Mouse (Mus musculus) erythroblast, embryonic 14.5 days (primary cell): ENCODE measurements around the gene Gm38431. TPM values are rescaled to one million over a fixed set of nuclear protein-coding genes. Genes with fewer than 3 reads are reported as not detected.

ENCODE experiments used
- H3K27me3 ChIP-seq: 2 replicates; pipeline ENCODE4 v1.6.1; 2012; ENCODE audit warnings: inconsistent platforms; ENCODE audit not compliant: control insufficient read depth
- H3K36me3 ChIP-seq: 2 replicates; pipeline ENCODE4 v1.6.1; 2012; ENCODE audit warnings: mild to moderate bottlenecking, inconsistent platforms; ENCODE audit not compliant: control insufficient read depth
- H3K4me1 ChIP-seq: 2 replicates; pipeline ENCODE4 v1.6.1; 2012; ENCODE audit warnings: inconsistent platforms; ENCODE audit not compliant: control insufficient read depth
- H3K4me3 ChIP-seq: replicated peaks from 2 replicates; pipeline ENCODE3; 2012; ENCODE audit warnings: moderate library complexity, mild to moderate bottlenecking, inconsistent platforms
- H3K9me3 ChIP-seq: 2 replicates; pipeline ENCODE4 v1.6.1; 2012; ENCODE audit warnings: low read length, inconsistent platforms, mixed read lengths; ENCODE audit not compliant: control insufficient read depth
- GATA1 ChIP-seq: IDR thresholded peaks from 2 replicates; pipeline ENCODE4 v1.6.1; 2012; ENCODE audit warnings: low read length, inconsistent platforms, mixed read lengths
- TAL1 ChIP-seq: IDR thresholded peaks from 3 replicates; pipeline ENCODE4 v1.6.1; 2012; ENCODE audit warnings: low read length, inconsistent platforms, mixed read lengths
- polyA plus RNA-seq: library from polyadenylated mRNA; stranded (reverse); fragments of >175 nt; gene quantifications from 2 replicates; pipeline ENCODE4 v1.2.3, GENCODE M21; 2012

Gene Gm38431
- polyA plus RNA-seq, 1 experiment, result 11.6 TPM

DNA sequence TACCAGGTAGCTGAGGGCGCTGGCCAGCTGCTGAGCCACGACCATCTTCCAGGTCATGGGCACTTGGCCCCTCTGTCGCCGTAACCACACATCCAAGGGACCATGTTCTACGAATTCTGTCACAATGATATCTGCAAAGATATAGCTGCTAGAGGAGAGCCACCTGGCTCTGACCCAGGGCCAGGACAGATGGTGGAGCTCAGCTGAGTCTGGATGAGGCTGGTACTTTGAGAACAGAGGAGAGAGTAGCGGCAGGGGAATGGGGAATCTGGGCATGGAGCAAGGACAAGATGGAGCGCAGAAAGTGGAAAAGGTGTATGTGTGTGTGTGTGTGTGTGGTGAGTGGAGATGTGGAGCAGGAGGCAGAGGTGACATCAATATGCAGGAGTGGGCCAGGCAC is 22.4 kb upstream of the Gm38431 start:
- H3K27me3 ChIP-seq, result no peaks in the 10 kb centered on the region
- no peaks in the 10 kb centered on the region for H3K9me3 ChIP-seq
- peaks cover 3% of the 10 kb centered on the region; the same call in 1 of the 2 replicates for H3K4me1 ChIP-seq
- peaks cover 19% of the 10 kb centered on the region for H3K36me3 ChIP-seq
- TF ChIP-seq TAL1 (no peak), GATA1 (no peak)
- H3K4me3 ChIP-seq, result no peak overlapping the region

DNA sequence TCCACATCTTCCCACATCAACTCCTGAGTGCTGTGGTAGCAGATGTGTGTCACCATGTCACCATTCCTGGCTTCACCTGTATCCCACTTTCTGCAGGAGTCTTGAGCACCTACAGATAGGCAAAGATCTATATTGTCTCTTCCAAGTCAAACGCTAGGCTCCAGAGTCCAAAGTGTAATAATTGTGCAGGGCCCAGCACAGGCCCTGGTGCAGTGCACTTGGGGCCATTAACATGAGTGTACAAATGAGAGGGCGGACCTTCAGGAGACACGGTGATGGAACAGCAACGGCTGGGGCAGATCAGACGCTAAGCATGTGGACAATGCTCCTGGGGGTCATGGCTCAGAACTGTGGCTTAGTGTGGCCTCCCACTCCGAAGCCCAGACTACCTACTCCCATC is 22.0 kb upstream of the Gm38431 start:
- Histone ChIP-seq H3K9me3 (no peaks in the 10 kb centered on the region), H3K27me3 (no peaks in the 10 kb centered on the region), H3K4me1 (peaks cover 7% of the 10 kb centered on the region), H3K4me3 (no peak overlapping the region), H3K36me3 (peaks cover 23% of the 10 kb centered on the region)
- TF ChIP-seq TAL1 (no peak), GATA1 (no peak)

DNA sequence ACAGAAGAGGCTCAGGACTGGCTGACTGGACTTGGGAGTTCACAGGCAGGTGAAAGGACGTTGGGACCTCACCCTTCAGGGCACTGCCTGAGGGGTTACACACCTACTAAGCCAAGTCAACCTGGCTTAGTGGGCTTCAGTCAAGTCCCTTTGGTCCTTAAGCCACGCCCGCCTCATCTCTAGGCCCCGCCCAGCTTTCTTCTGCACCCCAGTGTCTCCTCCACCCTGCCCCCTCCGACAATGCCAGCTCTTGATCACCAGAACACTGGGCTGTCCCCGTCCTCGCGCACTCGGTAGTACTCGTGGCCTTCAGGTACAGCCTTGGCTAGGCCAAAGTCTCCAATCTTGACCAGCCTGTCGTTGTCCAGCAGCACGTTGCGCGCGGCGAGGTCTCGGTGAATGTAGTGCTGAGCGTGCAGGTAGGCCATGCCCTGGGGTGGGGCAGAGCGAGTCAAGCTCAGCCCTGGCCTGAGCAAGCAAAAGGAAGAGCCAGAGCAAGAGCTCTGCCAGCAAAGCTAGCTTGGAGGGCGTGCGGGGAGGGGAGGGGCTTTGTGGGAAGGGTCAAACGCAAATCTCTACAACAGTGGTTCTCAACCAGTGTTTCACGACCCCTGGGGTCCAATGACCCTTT is 15.9 kb upstream of the Gm38431 start:
- H3K36me3 ChIP-seq, result peaks cover 45% of the 10 kb centered on the region
- H3K27me3 ChIP-seq, result no peaks in the 10 kb centered on the region
- no peak overlapping the region for H3K4me3 ChIP-seq
- no peaks in the 10 kb centered on the region for H3K9me3 ChIP-seq
- TF ChIP-seq GATA1 (no peak), TAL1 (no peak)
- H3K4me1 ChIP-seq, result peaks cover 54% of the 10 kb centered on the region

DNA sequence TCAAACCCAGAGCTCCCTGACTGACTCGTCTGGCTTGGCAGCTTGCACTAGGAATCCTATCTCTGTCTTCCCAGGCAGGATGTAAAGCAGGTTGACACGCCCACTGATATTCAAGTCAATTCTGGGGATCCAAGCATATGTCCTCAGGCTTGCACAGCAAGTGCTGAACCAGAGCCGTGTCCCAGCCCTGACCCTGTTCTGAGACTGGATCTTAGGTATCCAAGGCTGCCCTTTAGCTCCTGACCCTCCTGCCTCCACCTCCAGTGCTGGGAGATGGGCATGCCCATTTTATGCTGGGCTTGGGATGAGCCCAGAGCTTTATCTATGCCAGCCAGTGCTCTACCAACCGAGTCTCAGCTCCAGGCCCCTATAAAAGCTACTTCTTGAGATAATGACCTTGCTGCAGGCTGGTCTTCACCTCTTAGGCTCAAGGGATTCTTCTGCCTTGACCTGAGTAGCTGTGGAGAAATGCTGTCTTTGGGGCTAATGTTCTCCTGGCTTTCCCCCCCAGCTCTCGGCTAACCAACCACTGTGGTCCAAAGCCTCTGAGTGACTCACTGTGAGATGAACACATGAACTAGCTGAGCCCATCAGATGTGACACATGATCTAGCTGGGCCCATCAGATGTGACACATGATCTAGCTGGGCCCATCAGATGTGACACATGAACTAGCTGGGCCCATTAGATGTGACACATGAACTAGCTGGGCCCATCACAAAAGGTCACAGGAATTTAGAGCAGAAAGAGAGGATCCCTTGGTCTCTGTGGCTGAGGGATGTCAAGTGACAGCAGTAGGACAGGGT is 14.2 kb upstream of the Gm38431 start:
- Histone ChIP-seq H3K9me3 (no peaks in the 10 kb centered on the region), H3K4me3 (peak overlapping the region; percentile 42), H3K27me3 (no peaks in the 10 kb centered on the region), H3K4me1 (peaks cover 56% of the 10 kb centered on the region), H3K36me3 (peaks cover 58% of the 10 kb centered on the region)
- TF ChIP-seq GATA1, result no peak; the same call in none of the 2 replicates
- TF ChIP-seq TAL1, result peak; percentile 13; the same call in 1 of the 3 replicates

DNA sequence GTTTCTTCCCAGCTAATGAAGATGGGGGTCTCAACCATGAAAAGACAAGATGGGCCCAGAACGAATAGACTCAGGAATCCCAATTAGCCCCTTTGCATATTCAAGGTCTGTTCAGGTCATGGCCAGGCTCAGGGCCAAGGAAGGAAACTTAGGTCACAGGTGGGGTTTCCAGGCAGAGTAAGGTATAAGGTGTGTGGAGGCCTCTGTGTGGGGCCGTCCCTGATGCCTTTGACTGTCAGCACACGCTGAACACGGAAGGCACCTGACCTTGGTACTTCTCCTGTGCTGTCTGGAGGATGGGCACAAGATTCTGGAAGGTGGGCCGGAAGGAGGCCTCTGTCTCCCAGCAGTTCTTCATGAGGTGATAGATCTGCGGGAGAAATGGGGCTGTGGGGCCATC is 13.0 kb upstream of the Gm38431 start:
- peaks cover 66% of the 10 kb centered on the region for H3K4me1 ChIP-seq
- H3K9me3 ChIP-seq, result no peaks in the 10 kb centered on the region
- H3K4me3 ChIP-seq, result no peak overlapping the region
- H3K27me3 ChIP-seq, result no peaks in the 10 kb centered on the region
- TF ChIP-seq GATA1, result no peak
- no peak for TF ChIP-seq TAL1
- H3K36me3 ChIP-seq, result peaks cover 61% of the 10 kb centered on the region

DNA sequence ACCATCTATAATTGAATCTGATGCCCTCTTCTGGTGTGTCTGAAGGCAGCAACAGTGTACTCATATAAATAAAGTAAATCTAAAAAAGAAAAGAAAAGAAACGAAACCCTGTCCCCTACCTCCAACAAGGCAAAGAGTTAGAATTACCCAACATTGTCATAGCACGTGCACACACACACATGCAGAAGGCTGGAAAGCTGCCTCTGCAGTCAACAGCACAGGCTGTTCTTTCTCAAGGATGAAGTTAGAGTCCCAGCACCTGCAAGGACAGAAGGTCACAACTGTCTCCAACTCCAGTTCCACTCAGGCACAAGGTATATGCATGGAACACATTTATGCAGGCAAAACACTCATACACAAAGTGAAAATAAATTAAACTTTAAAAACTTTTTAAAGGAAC is 10.3 kb upstream of the Gm38431 start:
- Histone ChIP-seq H3K36me3 (peaks cover 50% of the 10 kb centered on the region), H3K4me3 (no peak overlapping the region), H3K4me1 (peaks cover 71% of the 10 kb centered on the region), H3K9me3 (no peaks in the 10 kb centered on the region), H3K27me3 (no peaks in the 10 kb centered on the region)
- TF ChIP-seq GATA1 (no peak), TAL1 (no peak)

DNA sequence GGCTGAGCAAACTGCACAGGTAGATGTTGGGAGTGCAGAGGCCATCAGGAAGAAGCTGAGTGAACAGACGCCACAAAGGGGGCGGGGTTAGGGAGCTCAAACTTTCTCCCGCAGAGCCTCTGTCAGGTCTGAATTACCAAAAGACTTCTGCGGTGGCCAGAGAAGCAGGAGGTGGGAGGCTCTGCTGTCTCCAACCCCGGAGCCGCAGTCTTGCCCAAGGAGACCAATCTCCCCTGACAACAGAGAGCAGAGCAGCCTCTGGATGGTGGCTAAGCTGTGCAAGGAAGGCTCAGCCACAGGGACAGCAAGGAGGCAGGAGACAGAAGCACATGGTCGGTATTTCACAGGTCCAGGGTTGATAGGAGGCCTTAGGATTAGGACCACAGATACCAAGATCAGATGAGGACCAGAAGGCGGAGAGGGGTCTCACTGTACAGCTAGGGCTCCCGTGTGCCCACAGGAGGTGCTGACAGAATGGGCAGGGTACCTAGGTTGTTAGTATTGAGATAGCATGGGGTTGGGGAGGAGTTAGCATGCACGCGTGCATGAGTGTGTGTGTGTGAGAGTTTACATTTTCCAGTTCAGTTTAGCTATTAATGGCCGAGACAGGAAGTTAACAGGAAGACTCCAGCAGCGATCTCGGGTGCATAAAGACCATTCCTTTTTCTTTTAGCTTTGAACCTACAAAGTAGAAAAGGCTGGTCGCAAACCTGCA is 8.8 kb upstream of the Gm38431 start:
- Histone ChIP-seq H3K9me3 (no peaks in the 10 kb centered on the region), H3K4me1 (peaks cover 59% of the 10 kb centered on the region), H3K4me3 (peak overlapping the region; percentile 3), H3K27me3 (no peaks in the 10 kb centered on the region), H3K36me3 (peaks cover 51% of the 10 kb centered on the region)
- TF ChIP-seq TAL1 (no peak), GATA1 (no peak)

DNA sequence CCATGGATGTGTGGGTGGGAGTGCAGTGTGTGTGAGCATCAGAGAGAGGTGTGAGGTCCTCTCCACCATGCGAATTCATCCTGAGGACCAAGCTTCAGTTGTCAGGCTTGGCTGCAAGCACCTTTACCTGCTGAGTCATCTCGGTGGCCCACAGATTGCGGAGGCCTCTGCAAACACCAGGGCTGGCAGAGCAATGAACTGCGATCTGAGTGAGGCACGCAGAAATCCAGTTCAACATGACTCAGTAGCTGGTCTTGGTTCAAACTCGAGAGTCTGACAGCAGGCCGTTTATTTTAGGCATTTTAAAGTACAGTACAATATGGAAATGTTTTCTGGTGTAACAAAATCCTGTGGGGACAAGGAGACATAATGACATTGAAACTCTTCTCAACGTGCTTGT is 6.0 kb upstream of the Gm38431 start:
- H3K9me3 ChIP-seq, result no peaks in the 10 kb centered on the region
- H3K4me1 ChIP-seq, result peaks cover 50% of the 10 kb centered on the region
- TF ChIP-seq TAL1, result no peak
- no peak for TF ChIP-seq GATA1
- no peak overlapping the region for H3K4me3 ChIP-seq
- H3K27me3 ChIP-seq, result no peaks in the 10 kb centered on the region
- H3K36me3 ChIP-seq, result peaks cover 51% of the 10 kb centered on the region

DNA sequence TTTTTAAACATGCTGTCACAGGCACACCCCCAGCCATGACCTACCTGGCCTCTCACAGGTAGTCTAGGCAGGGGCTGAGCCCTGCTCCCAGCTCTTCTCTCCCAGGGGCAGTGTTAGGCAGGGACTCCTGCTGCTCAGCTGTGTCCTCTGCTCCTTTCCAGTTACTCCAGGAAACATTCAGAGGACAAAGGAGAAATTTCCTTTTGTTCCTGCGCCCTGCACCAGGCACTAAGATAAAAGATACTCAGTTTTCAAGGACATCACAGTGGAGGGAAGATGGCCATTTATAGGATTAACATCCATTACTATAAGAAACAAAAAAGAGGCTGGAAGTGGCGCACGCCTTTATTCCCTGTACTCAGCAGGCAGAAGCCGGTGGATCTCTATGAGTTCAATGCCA is 4.2 kb upstream of the Gm38431 start:
- no peak for TF ChIP-seq TAL1
- TF ChIP-seq GATA1, result no peak

More for the DNA sequence above, 4.2 kb upstream of the Gm38431 start:
- Histone ChIP-seq H3K36me3 (peaks cover 38% of the 10 kb centered on the region), H3K9me3 (no peaks in the 10 kb centered on the region), H3K4me3 (no peak overlapping the region), H3K27me3 (no peaks in the 10 kb centered on the region), H3K4me1 (peaks cover 59% of the 10 kb centered on the region)
